Mouse (Mus musculus) stomach, embryonic 14.5 days (tissue): ENCODE measurements around the gene Furin. TPM values are rescaled to one million over a fixed set of nuclear protein-coding genes. Genes with fewer than 3 reads are reported as not detected.

ENCODE experiments used
- ATAC-seq: fragments of 200-750 bp; cut with Nextera tagmentation; 2 replicates; pipeline ENCODE4 v1.8.0; 2017; ENCODE audit warnings: low read depth, moderate TSS enrichment; ENCODE audit not compliant: insufficient number of reproducible peaks, insufficient read depth, low FRiP score
- H3K27ac ChIP-seq: fragments of 300-500 bp; sonication (generic); 2 replicates; pipeline ENCODE4 v1.5.1; 2014; ENCODE audit warnings: mild to moderate bottlenecking, low read length, moderate library complexity, mixed read lengths
- H3K27me3 ChIP-seq: fragments of 300-500 bp; sonication (generic); 2 replicates; pipeline ENCODE4 v1.6.1; 2014; ENCODE audit warnings: low read length, control low read depth, mixed read lengths; ENCODE audit not compliant: control insufficient read depth, insufficient read depth
- H3K36me3 ChIP-seq: fragments of 300-500 bp; sonication (generic); 2 replicates; pipeline ENCODE4 v1.6.1; 2014; ENCODE audit warnings: mild to moderate bottlenecking, control low read depth, low read length, moderate library complexity, mixed read lengths; ENCODE audit not compliant: control insufficient read depth, insufficient read depth
- H3K4me1 ChIP-seq: fragments of 300-500 bp; sonication (generic); 2 replicates; pipeline ENCODE4 v1.6.1; 2014; ENCODE audit warnings: low read length, control low read depth, mixed read lengths; ENCODE audit not compliant: control insufficient read depth, insufficient read depth
- H3K4me2 ChIP-seq: fragments of 300-500 bp; sonication (generic); replicated peaks from 2 replicates; pipeline ENCODE4 v1.6.1; 2014; ENCODE audit warnings: low read depth, low read length, control low read depth
- H3K4me3 ChIP-seq: fragments of 300-500 bp; sonication (generic); 2 replicates; pipeline ENCODE4 v1.5.1; 2014; ENCODE audit warnings: low read depth, low read length, control low read depth
- H3K9ac ChIP-seq: fragments of 300-500 bp; sonication (generic); replicated peaks from 2 replicates; pipeline ENCODE4 v1.6.1; 2014; ENCODE audit warnings: low read depth, mild to moderate bottlenecking, control low read depth, low read length, moderate library complexity, mixed read lengths
- H3K9me3 ChIP-seq: fragments of 300-500 bp; sonication (generic); 2 replicates; pipeline ENCODE4 v1.6.1; 2016; ENCODE audit warnings: low read depth, low read length, control low read depth; ENCODE audit not compliant: control insufficient read depth
- WGBS: fragments of 180-500 bp; shearing (Covaris S2); extraction: QIAGEN DNeasy Blood & Tissue Kit; methylation state at CpG from one replicate; pipeline ENCODE4 v1.1.7; 2014; 5-methylcytosine and 5-hydroxymethylcytosine counted together
- polyA plus RNA-seq: library from polyadenylated mRNA; unstranded; fragments of >200 nt; fragmentation: Nextera tagmentation; extraction: Ambion mirVana; gene quantifications from 2 replicates; pipeline ENCODE4 v1.2.1, GENCODE M21; 2014

The Furin gene
- polyA plus RNA-seq, 1 experiment from 2014 or later, result 12.4 TPM

DNA sequence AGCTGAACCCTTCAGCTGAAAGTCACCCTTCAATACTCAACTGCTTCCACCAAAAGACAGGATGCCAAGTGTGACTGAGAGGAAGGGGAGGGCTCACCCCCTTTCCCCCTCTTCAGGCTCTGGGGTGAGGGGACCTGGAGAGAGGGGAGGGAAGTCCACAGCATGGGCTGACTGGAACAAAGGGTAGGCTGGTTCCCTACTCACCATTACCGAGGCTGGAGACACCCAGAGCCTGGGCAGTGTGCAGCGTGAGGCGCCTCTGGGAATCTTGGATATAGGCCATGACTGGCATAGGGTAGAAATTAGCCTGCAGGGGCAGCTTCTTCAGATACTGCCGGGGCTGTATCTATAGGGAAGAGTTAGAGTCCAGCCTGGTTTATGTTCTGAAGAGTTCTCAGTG, 47.2 kb downstream of the Furin start:
- no peaks in the 10 kb centered on the region for H3K4me1 ChIP-seq
- peaks cover 50% of the 10 kb centered on the region for H3K36me3 ChIP-seq
- WGBS, result 81% methylated on average over 4 of the region's 4 CpGs
- H3K9me3 ChIP-seq, result no peaks in the 10 kb centered on the region
- no peak overlapping the region for H3K27ac ChIP-seq
- H3K4me3 ChIP-seq, result no peak overlapping the region
- no peak overlapping the region for H3K4me2 ChIP-seq
- no peak overlapping the region for H3K9ac ChIP-seq
- H3K27me3 ChIP-seq, result no peaks in the 10 kb centered on the region
- ATAC-seq, result no peak

DNA sequence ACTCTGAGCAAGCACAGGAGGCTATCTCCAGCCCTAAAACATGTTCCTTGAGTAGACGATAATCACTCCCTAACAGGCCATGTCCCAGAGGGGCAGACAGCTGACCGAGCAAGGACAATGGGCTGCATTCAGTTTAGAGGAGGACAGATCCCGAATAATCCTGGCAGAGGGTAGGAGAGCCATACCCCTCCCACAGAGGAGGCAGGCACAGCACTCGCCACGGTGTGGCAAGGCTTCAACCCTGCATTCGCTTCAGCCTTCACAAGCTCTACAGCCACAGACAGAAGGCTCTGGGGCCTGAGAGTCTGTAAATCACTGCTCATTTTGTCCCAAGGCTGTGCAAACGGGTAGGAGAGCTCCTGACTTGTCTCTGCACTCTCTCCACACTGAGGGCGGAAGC, 48.1 kb downstream of the Furin start:
- Histone ChIP-seq H3K9me3 (no peaks in the 10 kb centered on the region), H3K36me3 (peaks cover 46% of the 10 kb centered on the region), H3K4me2 (no peak overlapping the region), H3K4me3 (no peak overlapping the region), H3K27me3 (no peaks in the 10 kb centered on the region), H3K27ac (no peak overlapping the region), H3K9ac (no peak overlapping the region), H3K4me1 (no peaks in the 10 kb centered on the region)
- 0 out of 2 replicates have a peak, but pooled peaks have one; percentile 21 for ATAC-seq
- 67% methylated on average over 8 of the region's 8 CpGs for WGBS

DNA sequence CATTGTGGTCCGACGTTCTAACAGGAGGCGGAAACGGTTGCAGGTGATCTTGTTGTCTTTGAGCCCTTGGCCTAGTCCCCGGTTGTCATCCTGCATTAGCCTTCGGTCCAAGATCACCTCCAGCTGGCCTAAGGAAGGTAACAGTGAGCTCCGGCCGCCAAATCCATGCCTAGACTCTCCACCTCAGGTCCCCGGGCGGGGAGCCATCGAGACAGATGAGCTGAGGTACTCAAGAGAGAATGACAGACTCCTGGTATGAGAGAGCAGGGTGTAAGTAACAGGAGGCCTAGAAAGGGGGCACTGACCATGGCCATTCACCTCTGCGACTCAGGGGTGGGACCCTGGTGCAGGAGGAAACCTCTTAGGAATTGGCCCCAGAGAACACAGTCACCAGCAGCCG, 48.9 kb downstream of the Furin start:
- Histone ChIP-seq H3K27ac (no peak overlapping the region), H3K4me3 (no peak overlapping the region), H3K4me2 (no peak overlapping the region), H3K27me3 (no peaks in the 10 kb centered on the region), H3K36me3 (peaks cover 44% of the 10 kb centered on the region), H3K9ac (no peak overlapping the region), H3K4me1 (no peaks in the 10 kb centered on the region), H3K9me3 (no peaks in the 10 kb centered on the region)
- 87% methylated on average over 13 of the region's 13 CpGs for WGBS
- ATAC-seq, result no peak

DNA sequence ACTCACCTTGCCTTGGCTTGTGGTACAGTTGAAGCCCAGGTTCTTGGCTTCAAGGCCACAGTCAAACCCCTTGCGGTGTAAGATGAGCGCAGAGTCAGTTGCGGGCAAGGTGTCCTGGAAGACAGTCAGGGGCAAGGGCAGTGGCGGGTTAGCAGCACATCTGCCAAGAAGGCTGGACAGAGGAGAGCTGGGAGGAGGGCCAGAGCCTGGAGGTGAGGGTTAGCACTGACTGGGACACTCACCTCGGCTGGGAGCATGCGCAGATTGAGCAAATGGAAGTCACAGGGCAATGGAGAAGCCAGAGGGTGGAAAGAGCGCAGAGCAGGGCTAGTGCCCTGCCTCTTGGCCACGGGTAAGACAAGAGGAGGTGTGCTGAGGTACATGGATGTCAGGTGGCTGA, 52.3 kb downstream of the Furin start:
- Histone ChIP-seq H3K4me3 (no peak overlapping the region), H3K9me3 (no peaks in the 10 kb centered on the region), H3K27ac (no peak overlapping the region), H3K4me1 (peaks cover 8% of the 10 kb centered on the region; the same call in 1 of the 2 replicates), H3K4me2 (no peak overlapping the region), H3K27me3 (no peaks in the 10 kb centered on the region), H3K36me3 (peaks cover 42% of the 10 kb centered on the region), H3K9ac (no peak overlapping the region)
- 94% methylated on average over 8 of the region's 8 CpGs for WGBS
- ATAC-seq, result no peak

DNA sequence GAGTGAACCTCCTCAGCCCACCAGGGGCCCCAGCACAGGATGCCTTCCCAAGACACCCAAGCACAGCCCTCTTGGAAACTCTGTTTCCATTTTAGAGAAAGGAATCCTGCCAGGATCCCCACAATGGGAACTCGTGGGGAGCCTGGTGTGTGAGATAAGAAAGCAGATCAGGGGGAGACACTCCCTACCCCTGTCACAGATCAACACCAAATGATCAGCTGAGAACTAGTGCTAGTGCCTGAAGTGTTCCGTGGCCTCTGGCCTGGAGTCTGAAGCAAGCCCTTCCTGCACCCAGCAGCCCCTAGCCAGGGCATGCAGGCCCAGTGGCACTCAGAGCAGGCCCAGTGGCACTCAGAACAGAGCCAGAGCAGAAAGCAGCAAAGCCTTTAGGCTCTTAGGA, 54.4 kb downstream of the Furin start:
- ATAC-seq, result no peak
- H3K27me3 ChIP-seq, result no peaks in the 10 kb centered on the region
- H3K9ac ChIP-seq, result no peak overlapping the region
- H3K9me3 ChIP-seq, result no peaks in the 10 kb centered on the region
- H3K27ac ChIP-seq, result no peak overlapping the region
- no peak overlapping the region for H3K4me2 ChIP-seq
- 72% methylated on average over 2 of the region's 2 CpGs for WGBS
- H3K4me3 ChIP-seq, result no peak overlapping the region
- peaks cover 34% of the 10 kb centered on the region for H3K36me3 ChIP-seq
- H3K4me1 ChIP-seq, result peaks cover 9% of the 10 kb centered on the region; the same call in 1 of the 2 replicates

DNA sequence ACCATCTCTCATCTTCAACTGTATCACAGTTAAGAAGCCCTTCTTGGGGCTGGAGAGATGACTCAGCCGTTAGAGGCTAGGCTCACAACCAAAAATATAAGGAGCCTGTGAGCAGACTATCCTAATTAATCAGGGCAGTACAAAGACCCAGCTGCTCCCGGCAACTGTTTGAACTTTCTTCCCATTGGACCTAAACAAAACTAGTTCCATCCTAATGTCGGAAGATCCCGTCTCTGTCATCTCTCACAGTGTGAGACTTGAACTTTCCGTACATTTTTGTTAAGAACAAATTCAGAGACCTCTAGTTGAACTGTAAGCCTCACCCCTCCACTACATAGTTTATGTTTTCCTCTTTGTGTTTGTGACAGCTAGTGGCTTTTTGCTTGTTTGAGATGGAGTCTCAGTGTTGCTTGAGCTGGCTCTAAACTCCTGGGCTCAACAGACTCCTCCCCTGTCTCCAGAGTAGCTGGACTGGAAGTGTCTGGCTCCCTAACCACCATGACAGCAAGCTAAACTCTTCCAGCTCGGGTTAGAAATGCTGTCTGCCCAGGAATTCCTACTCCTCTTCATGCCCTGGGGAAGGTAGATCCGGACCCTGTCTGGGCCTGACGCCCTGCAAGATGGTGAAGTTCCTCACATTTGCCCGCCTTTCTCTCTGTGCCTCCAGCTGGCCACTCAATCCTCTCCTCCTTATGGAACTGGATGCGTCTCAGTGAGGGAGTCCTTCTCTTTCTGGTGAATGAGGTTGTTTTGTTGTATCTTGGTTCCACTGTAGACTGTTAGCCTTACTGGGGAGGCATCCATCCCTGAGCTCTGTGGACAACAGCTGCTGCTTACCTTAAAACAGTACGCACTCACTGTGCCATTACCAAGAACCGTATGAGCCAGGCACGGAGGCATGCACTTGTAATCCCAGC, 57.3 kb downstream of the Furin start:
- no peak overlapping the region for H3K9ac ChIP-seq
- H3K4me1 ChIP-seq, result peaks cover 15% of the 10 kb centered on the region; the same call in 1 of the 2 replicates
- no peak; the same call in 1 of the 2 replicates for ATAC-seq
- no peak overlapping the region for H3K4me2 ChIP-seq
- peaks cover 22% of the 10 kb centered on the region for H3K36me3 ChIP-seq
- H3K27ac ChIP-seq, result peak overlapping the region; percentile 80
- WGBS, result 51% methylated on average over 13 of the region's 13 CpGs
- H3K4me3 ChIP-seq, result no peak overlapping the region
- H3K9me3 ChIP-seq, result no peaks in the 10 kb centered on the region
- no peaks in the 10 kb centered on the region for H3K27me3 ChIP-seq

DNA sequence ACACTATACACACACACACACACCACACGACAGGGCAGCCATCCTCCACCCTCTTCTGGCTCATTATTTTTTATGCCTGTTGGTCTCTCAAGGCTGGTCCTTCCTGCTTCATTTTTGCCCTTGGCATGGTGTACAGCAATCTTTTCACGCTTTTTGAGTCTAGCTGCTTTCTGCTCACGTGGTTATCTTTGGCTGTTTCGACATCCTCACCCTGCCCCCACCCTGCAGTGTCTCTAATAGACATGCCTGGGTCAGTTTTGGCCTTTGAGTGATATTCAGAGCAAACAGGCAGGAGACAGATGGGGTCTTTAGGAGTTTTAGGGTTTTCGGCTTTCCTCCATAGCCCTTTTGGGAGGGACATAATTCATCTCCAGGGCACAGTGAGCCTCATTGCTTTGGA, 58.4 kb downstream of the Furin start:
- peaks cover 18% of the 10 kb centered on the region for H3K36me3 ChIP-seq
- WGBS, result 82% methylated on average over 5 of the region's 5 CpGs
- H3K4me2 ChIP-seq, result no peak overlapping the region
- peaks cover 19% of the 10 kb centered on the region; the same call in 1 of the 2 replicates for H3K4me1 ChIP-seq
- H3K9me3 ChIP-seq, result no peaks in the 10 kb centered on the region
- no peak overlapping the region for H3K4me3 ChIP-seq
- H3K27ac ChIP-seq, result no peak overlapping the region
- no peaks in the 10 kb centered on the region for H3K27me3 ChIP-seq
- no peak overlapping the region for H3K9ac ChIP-seq
- no peak for ATAC-seq

DNA sequence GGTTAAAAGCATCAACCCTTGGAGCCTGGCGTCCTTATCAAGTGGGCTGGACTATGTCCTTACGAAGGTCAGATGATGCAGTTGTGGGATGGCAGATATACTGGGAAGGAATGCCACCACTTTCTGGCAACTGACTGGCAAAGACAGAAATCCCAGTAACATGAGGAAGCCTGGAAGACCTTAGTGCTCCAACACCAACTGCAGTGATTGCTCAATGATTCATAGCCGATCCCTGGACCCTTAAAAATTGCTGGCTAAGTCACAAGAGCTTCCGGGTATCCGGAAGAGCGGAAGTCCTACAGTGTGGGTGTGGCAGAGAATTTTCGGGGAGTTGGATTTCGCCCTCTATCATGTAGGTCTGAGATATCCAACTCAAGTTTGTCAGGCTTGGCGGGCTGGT, 59.1 kb downstream of the Furin start:
- Histone ChIP-seq H3K4me1 (peaks cover 19% of the 10 kb centered on the region; the same call in 1 of the 2 replicates), H3K4me3 (no peak overlapping the region), H3K4me2 (no peak overlapping the region), H3K9me3 (no peaks in the 10 kb centered on the region), H3K36me3 (peaks cover 14% of the 10 kb centered on the region), H3K9ac (no peak overlapping the region), H3K27me3 (no peaks in the 10 kb centered on the region), H3K27ac (no peak overlapping the region)
- WGBS, result 92% methylated on average over 9 of the region's 9 CpGs
- no peak for ATAC-seq
